Mouse (Mus musculus) embryonic facial prominence, embryonic 10.5 days (tissue): ENCODE results near the gene Phlpp1. TPM values are rescaled to one million over a fixed set of nuclear protein-coding genes. Genes with fewer than 3 reads are reported as not detected.

Experiments
- DNase-seq: peaks from one replicate; pipeline ENCODE4 v3.0.0-alpha.2; 2017; ENCODE audit warnings: low spot score
- H3K27ac ChIP-seq: fragments of 300-500 bp; sonication (generic); replicated peaks from 2 replicates; pipeline ENCODE4 v1.5.1; 2016; ENCODE audit warnings: mild to moderate bottlenecking
- H3K27me3 ChIP-seq: fragments of 300-500 bp; sonication (generic); replicated peaks from 2 replicates; pipeline ENCODE4 v1.6.1; 2016; ENCODE audit warnings: low read depth, mild to moderate bottlenecking; ENCODE audit not compliant: poor library complexity, severe bottlenecking
- H3K36me3 ChIP-seq: fragments of 300-500 bp; sonication (generic); replicated peaks from 2 replicates; pipeline ENCODE4 v1.6.1; 2016; ENCODE audit warnings: mild to moderate bottlenecking, moderate library complexity
- H3K4me1 ChIP-seq: fragments of 300-500 bp; sonication (generic); 2 replicates; pipeline ENCODE4 v1.6.1; 2016
- H3K4me3 ChIP-seq: fragments of 300-500 bp; sonication (generic); 2 replicates; pipeline ENCODE4 v1.5.1; 2016; ENCODE audit warnings: mild to moderate bottlenecking, moderate library complexity
- H3K9me3 ChIP-seq: fragments of 300-500 bp; sonication (generic); 2 replicates; pipeline ENCODE4 v1.6.1; 2016; ENCODE audit warnings: mild to moderate bottlenecking
- WGBS: fragments of 180-500 bp; shearing (Covaris S2); methylation state at CpG from one replicate; pipeline ENCODE4 v1.1.7; 2016; 5-methylcytosine and 5-hydroxymethylcytosine counted together
- polyA plus RNA-seq: library from polyadenylated mRNA; unstranded; fragments of >200 nt; fragmentation: Nextera tagmentation; extraction: Ambion mirVana; gene quantifications from 2 replicates; pipeline ENCODE4 v1.2.1, GENCODE M21; 2016

Gene Phlpp1
- polyA plus RNA-seq, 1 experiment from 2014 or later = 3.7 TPM

GRCm38 (mm10) chr1:106352801-106353511, 181.4 kb downstream of the Phlpp1 start:
- no peaks in the 10 kb centered on the region for H3K4me1 ChIP-seq
- 88% methylated on average over 2 of the region's 2 CpGs for whole genome bisulfite sequencing
- no peak for DNase-seq
- H3K4me3 ChIP-seq = no peak overlapping the region
- H3K27me3 ChIP-seq = no peaks in the 10 kb centered on the region
- peaks cover 9% of the 10 kb centered on the region for H3K36me3 ChIP-seq
- no peak overlapping the region for H3K27ac ChIP-seq
- H3K9me3 ChIP-seq = no peaks in the 10 kb centered on the region

- Histone ChIP-seq H3K27ac (no peak overlapping the region), H3K4me3 (no peak overlapping the region), H3K9me3 (no peaks in the 10 kb centered on the region), H3K4me1 (no peaks in the 10 kb centered on the region), H3K27me3 (no peaks in the 10 kb centered on the region), H3K36me3 (peaks cover 9% of the 10 kb centered on the region)
- no peak for DNase-seq
- WGBS = 85% methylated on average over 4 of the region's 4 CpGs
Measured at GRCm38 (mm10) chr1:106353993-106354392, 182.4 kb downstream of the Phlpp1 start.

GRCm38 (mm10) chr1:106359474-106359873, 187.9 kb downstream of the Phlpp1 start:
- Histone ChIP-seq H3K36me3 (peaks cover 3% of the 10 kb centered on the region; the same call in 1 of the 2 replicates), H3K27ac (no peak overlapping the region), H3K9me3 (no peaks in the 10 kb centered on the region), H3K27me3 (no peaks in the 10 kb centered on the region), H3K4me3 (no peak overlapping the region), H3K4me1 (no peaks in the 10 kb centered on the region)
- DNase-seq = no peak

GRCm38 (mm10) chr1:106362841-106363604, 191.5 kb downstream of the Phlpp1 start:
- no peak for DNase-seq
- Histone ChIP-seq H3K9me3 (no peaks in the 10 kb centered on the region), H3K4me3 (no peak overlapping the region), H3K4me1 (no peaks in the 10 kb centered on the region), H3K27me3 (no peaks in the 10 kb centered on the region), H3K36me3 (peaks cover 3% of the 10 kb centered on the region; the same call in 1 of the 2 replicates), H3K27ac (no peak overlapping the region)
- 87% methylated on average over 3 of the region's 3 CpGs for WGBS

- H3K4me1 ChIP-seq = no peaks in the 10 kb centered on the region
- no peaks in the 10 kb centered on the region for H3K9me3 ChIP-seq
- no peak for DNase-seq
- H3K27me3 ChIP-seq = no peaks in the 10 kb centered on the region
- no peak overlapping the region for H3K4me3 ChIP-seq
- H3K36me3 ChIP-seq = peaks cover 11% of the 10 kb centered on the region
- 85% methylated on average over 3 of the region's 3 CpGs for WGBS
- H3K27ac ChIP-seq = no peak overlapping the region
Measured at GRCm38 (mm10) chr1:106369330-106369729, 197.8 kb downstream of the Phlpp1 start.

- H3K4me1 ChIP-seq = no peaks in the 10 kb centered on the region
- H3K9me3 ChIP-seq = no peaks in the 10 kb centered on the region
- WGBS = 97% methylated on average over 2 of the region's 2 CpGs
- H3K4me3 ChIP-seq = no peak overlapping the region
- no peaks in the 10 kb centered on the region for H3K27me3 ChIP-seq
- peaks cover 11% of the 10 kb centered on the region for H3K36me3 ChIP-seq
- no peak overlapping the region for H3K27ac ChIP-seq
- no peak for DNase-seq
Measured at GRCm38 (mm10) chr1:106372446-106372845, 200.9 kb downstream of the Phlpp1 start.

GRCm38 (mm10) chr1:106373656-106374055, 202.1 kb downstream of the Phlpp1 start:
- 94% methylated on average over 1 of the region's 1 CpGs for WGBS
- Histone ChIP-seq H3K4me3 (no peak overlapping the region), H3K4me1 (no peaks in the 10 kb centered on the region), H3K36me3 (peaks cover 11% of the 10 kb centered on the region), H3K9me3 (no peaks in the 10 kb centered on the region), H3K27me3 (no peaks in the 10 kb centered on the region), H3K27ac (no peak overlapping the region)
- DNase-seq = no peak

- Histone ChIP-seq H3K27ac (no peak overlapping the region), H3K9me3 (no peaks in the 10 kb centered on the region), H3K4me3 (no peak overlapping the region), H3K27me3 (no peaks in the 10 kb centered on the region), H3K4me1 (no peaks in the 10 kb centered on the region), H3K36me3 (peaks cover 8% of the 10 kb centered on the region)
- 90% methylated on average over 2 of the region's 2 CpGs for WGBS
- no peak for DNase-seq
Measured at GRCm38 (mm10) chr1:106374274-106374673, 202.7 kb downstream of the Phlpp1 start.

GRCm38 (mm10) chr1:106374971-106375370, 203.4 kb downstream of the Phlpp1 start:
- DNase-seq = no peak
- H3K4me1 ChIP-seq = no peaks in the 10 kb centered on the region
- H3K36me3 ChIP-seq = peaks cover 1% of the 10 kb centered on the region; the same call in 1 of the 2 replicates
- 83% methylated on average over 4 of the region's 4 CpGs for WGBS
- no peaks in the 10 kb centered on the region for H3K9me3 ChIP-seq
- H3K27ac ChIP-seq = no peak overlapping the region
- H3K27me3 ChIP-seq = no peaks in the 10 kb centered on the region
- no peak overlapping the region for H3K4me3 ChIP-seq

- no peak for DNase-seq
- H3K4me3 ChIP-seq = no peak overlapping the region
- no peak overlapping the region for H3K27ac ChIP-seq
- no peaks in the 10 kb centered on the region for H3K4me1 ChIP-seq
- no peaks in the 10 kb centered on the region for H3K9me3 ChIP-seq
- H3K27me3 ChIP-seq = no peaks in the 10 kb centered on the region
- H3K36me3 ChIP-seq = no peaks in the 10 kb centered on the region
- 72% methylated on average over 3 of the region's 3 CpGs for WGBS
Measured at GRCm38 (mm10) chr1:106376003-106376402, 204.5 kb downstream of the Phlpp1 start.

- no peaks in the 10 kb centered on the region for H3K27me3 ChIP-seq
- DNase-seq = no peak
- no peaks in the 10 kb centered on the region for H3K9me3 ChIP-seq
- H3K27ac ChIP-seq = no peak overlapping the region
- no peaks in the 10 kb centered on the region for H3K4me1 ChIP-seq
- 72% methylated on average over 1 of the region's 1 CpGs for WGBS
- H3K36me3 ChIP-seq = no peaks in the 10 kb centered on the region
- no peak overlapping the region for H3K4me3 ChIP-seq
Measured at GRCm38 (mm10) chr1:106380465-106380864, 208.9 kb downstream of the Phlpp1 start.

GRCm38 (mm10) chr1:106386542-106386941, 215.0 kb downstream of the Phlpp1 start:
- H3K27me3 ChIP-seq = no peaks in the 10 kb centered on the region
- 81% methylated on average over 5 of the region's 5 CpGs for WGBS

GRCm38 (mm10) chr1:106387264-106387663, 215.7 kb downstream of the Phlpp1 start:
- Histone ChIP-seq H3K36me3 (peaks cover 21% of the 10 kb centered on the region), H3K9me3 (no peaks in the 10 kb centered on the region), H3K27ac (no peak overlapping the region), H3K4me1 (no peaks in the 10 kb centered on the region), H3K27me3 (no peaks in the 10 kb centered on the region), H3K4me3 (no peak overlapping the region)
- no peak for DNase-seq
- WGBS = 90% methylated on average over 4 of the region's 4 CpGs

More at GRCm38 (mm10) chr1:106386542-106386941, 215.0 kb downstream of the Phlpp1 start:
- DNase-seq = no peak
- peaks cover 14% of the 10 kb centered on the region for H3K36me3 ChIP-seq
- H3K9me3 ChIP-seq = no peaks in the 10 kb centered on the region
- H3K4me3 ChIP-seq = no peak overlapping the region
- no peak overlapping the region for H3K27ac ChIP-seq
- H3K4me1 ChIP-seq = no peaks in the 10 kb centered on the region
